Mouse (Mus musculus) intestine, embryonic 16.5 days (tissue): Measurements from ENCODE around the gene B3galt5. TPM values are rescaled to one million over a fixed set of nuclear protein-coding genes. Genes with fewer than 3 reads are reported as not detected.

Experiments
- ATAC-seq: fragments of 200-750 bp; cut with Nextera tagmentation; 2 replicates; pipeline ENCODE4 v1.8.0; 2017; ENCODE audit warnings: moderate TSS enrichment, moderate library complexity
- H3K27ac ChIP-seq: fragments of 300-500 bp; sonication (generic); 2 replicates; pipeline ENCODE4 v1.5.1; 2014; ENCODE audit warnings: mild to moderate bottlenecking, low read length
- H3K27me3 ChIP-seq: fragments of 300-500 bp; sonication (generic); replicated peaks from 2 replicates; pipeline ENCODE4 v1.6.1; 2014; ENCODE audit warnings: low read length, control low read depth, mixed read lengths; ENCODE audit not compliant: control insufficient read depth, insufficient read depth
- H3K36me3 ChIP-seq: fragments of 300-500 bp; sonication (generic); 2 replicates; pipeline ENCODE4 v1.6.1; 2014; ENCODE audit warnings: low read length, control low read depth; ENCODE audit not compliant: control insufficient read depth, insufficient read depth
- H3K4me1 ChIP-seq: fragments of 300-500 bp; sonication (generic); 2 replicates; pipeline ENCODE4 v1.6.1; 2014; ENCODE audit warnings: low read length, control low read depth, mixed read lengths; ENCODE audit not compliant: control insufficient read depth, insufficient read depth
- H3K4me2 ChIP-seq: fragments of 300-500 bp; sonication (generic); 2 replicates; pipeline ENCODE4 v1.6.1; 2014; ENCODE audit warnings: low read depth, low read length, control low read depth
- H3K4me3 ChIP-seq: fragments of 300-500 bp; sonication (generic); 2 replicates; pipeline ENCODE4 v1.5.1; 2014; ENCODE audit warnings: mild to moderate bottlenecking, low read length
- H3K9ac ChIP-seq: fragments of 300-500 bp; sonication (generic); 2 replicates; pipeline ENCODE4 v1.6.1; 2014; ENCODE audit warnings: low read depth, low read length
- H3K9me3 ChIP-seq: fragments of 300-500 bp; sonication (generic); 2 replicates; pipeline ENCODE4 v1.6.1; 2016; ENCODE audit warnings: low read length, control low read depth; ENCODE audit not compliant: control insufficient read depth
- WGBS: fragments of 180-500 bp; shearing (Covaris S2); extraction: QIAGEN DNeasy Blood & Tissue Kit; methylation state at CpG from one replicate; pipeline ENCODE4 v1.1.7; 2014; 5-methylcytosine and 5-hydroxymethylcytosine counted together
- polyA plus RNA-seq: library from polyadenylated mRNA; unstranded; fragments of >200 nt; fragmentation: Nextera tagmentation; extraction: Ambion mirVana; gene quantifications from 2 replicates; pipeline ENCODE4 v1.2.1, GENCODE M21; 2015

Gene B3galt5
- polyA plus RNA-seq, 1 experiment from 2014 or later, result 2.1 TPM

DNA sequence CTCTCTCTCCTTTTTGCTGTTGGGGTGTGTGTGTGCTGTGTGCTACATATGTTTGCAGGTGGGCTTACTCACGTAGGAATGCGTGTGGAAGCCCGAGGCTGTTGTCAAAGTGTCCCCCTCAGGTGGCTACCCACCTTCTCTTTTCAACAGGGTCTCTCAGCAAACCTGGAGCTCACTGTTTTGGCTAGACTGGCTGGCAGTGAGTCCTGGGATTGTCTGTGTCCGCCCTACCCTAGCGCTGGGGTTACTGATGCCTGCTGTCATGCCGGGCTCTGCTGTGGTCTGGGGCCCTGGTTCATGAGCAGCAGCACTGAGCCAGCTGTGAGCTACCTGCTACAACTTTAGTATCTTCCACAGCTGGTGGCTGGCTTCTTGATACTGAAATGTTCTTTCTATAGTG, 8.9 kb downstream of the B3galt5 start:
- WGBS, result 81% methylated on average over 6 of the region's 6 CpGs
- Histone ChIP-seq H3K9me3 (no peaks in the 10 kb centered on the region; the same call in 1 of the 2 replicates), H3K27me3 (no peaks in the 10 kb centered on the region), H3K36me3 (no peaks in the 10 kb centered on the region), H3K9ac (no peak overlapping the region), H3K4me1 (no peaks in the 10 kb centered on the region), H3K4me2 (no peak overlapping the region), H3K27ac (no peak overlapping the region), H3K4me3 (no peak overlapping the region)
- ATAC-seq, result no peak

DNA sequence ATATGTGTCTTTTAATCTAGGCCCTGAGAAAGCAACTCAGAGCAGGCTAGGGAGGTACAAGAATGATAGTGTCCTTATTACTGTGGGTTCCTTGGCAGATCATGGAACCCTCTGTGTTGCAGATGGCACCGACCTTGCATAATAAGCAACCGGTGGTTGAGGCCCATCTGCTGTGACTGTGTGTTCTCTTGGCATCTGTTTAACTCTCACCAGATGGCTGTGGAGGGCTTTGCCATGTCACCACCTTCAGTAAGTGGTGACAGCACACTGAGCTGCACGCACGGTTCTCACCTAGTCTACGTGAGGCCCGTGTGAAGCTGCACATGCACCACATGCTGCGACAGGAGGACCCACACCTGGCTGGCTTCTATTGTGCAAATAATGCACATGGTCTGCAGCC, 14.0 kb downstream of the B3galt5 start:
- WGBS, result 74% methylated on average over 7 of the region's 7 CpGs
- Histone ChIP-seq H3K4me1 (no peaks in the 10 kb centered on the region), H3K9me3 (no peaks in the 10 kb centered on the region; the same call in 1 of the 2 replicates), H3K27ac (no peak overlapping the region), H3K27me3 (no peaks in the 10 kb centered on the region), H3K36me3 (no peaks in the 10 kb centered on the region), H3K4me2 (no peak overlapping the region), H3K4me3 (no peak overlapping the region), H3K9ac (no peak overlapping the region)
- no peak for ATAC-seq

DNA sequence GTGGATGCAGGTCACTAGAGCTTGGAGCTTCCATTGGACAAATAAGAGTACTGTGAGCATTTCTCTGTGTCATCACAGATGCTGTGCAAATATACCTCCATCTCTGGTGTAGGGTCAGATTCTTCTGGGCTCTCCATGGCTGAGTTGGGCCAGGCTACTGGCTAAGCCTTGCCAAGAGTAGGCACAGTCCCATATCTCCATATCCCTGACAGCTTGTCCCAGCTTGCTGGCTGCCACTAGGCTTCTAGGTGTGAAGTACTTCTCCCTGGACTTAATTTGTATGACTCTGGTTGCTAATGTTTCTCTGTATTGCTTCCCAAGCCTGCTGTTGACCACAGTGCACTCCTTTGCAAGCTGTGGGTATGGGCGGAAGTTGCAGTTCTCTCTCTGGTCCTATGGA, 16.5 kb downstream of the B3galt5 start:
- H3K27ac ChIP-seq, result no peak overlapping the region
- no peak overlapping the region for H3K9ac ChIP-seq
- no peak overlapping the region for H3K4me3 ChIP-seq
- H3K4me1 ChIP-seq, result no peaks in the 10 kb centered on the region
- no peaks in the 10 kb centered on the region for H3K27me3 ChIP-seq
- 91% methylated on average over 1 of the region's 1 CpGs for WGBS
- ATAC-seq, result no peak
- no peaks in the 10 kb centered on the region for H3K36me3 ChIP-seq
- H3K4me2 ChIP-seq, result no peak overlapping the region
- no peaks in the 10 kb centered on the region; the same call in 1 of the 2 replicates for H3K9me3 ChIP-seq

DNA sequence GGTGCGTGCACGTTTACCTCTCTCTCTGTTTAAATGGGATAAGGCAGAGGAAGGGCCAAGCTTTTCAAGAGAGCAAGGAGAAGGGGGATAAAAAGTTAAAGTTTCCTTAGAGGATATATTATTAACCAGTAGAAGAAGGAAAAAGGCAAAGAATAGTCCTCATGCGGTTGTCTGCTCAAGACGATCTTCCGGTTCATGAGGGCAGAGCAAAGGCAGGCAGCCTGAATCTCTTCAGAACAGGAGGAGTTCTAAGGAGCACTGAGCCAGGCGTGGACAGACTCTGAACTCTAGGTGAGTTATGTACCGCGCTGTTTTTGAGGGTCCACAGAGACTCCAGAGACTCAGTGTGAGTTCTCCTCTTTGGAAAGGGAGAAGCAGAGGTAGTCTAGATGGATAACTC, 22.8 kb downstream of the B3galt5 start:
- WGBS, result 79% methylated on average over 8 of the region's 8 CpGs
- H3K36me3 ChIP-seq, result no peaks in the 10 kb centered on the region
- no peaks in the 10 kb centered on the region for H3K9me3 ChIP-seq
- H3K27ac ChIP-seq, result no peak overlapping the region
- H3K4me3 ChIP-seq, result no peak overlapping the region
- H3K4me2 ChIP-seq, result no peak overlapping the region
- no peaks in the 10 kb centered on the region for H3K4me1 ChIP-seq
- ATAC-seq, result no peak
- H3K9ac ChIP-seq, result no peak overlapping the region
- H3K27me3 ChIP-seq, result no peaks in the 10 kb centered on the region

DNA sequence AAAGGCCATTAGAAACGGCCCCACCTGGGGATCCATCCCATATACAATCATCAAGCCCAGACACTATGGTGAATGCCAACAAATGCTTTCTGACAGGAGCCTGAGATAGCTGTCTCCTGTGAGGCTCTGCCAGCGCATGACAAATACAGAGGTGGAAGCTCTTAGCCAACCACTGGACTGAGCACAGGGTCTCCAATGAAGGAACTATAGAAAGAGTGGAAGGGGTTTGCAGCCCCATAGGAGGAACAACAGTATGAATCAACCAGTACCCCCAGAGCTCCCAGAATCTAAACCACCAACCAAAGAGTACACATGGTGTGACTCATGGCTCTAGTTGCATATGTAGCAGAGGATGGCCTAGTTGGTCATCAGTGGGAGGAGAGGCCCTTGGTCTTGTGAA, 36.1 kb downstream of the B3galt5 start:
- ATAC-seq, result no peak
- no peaks in the 10 kb centered on the region for H3K4me1 ChIP-seq
- WGBS, result 75% methylated on average over 2 of the region's 2 CpGs

DNA sequence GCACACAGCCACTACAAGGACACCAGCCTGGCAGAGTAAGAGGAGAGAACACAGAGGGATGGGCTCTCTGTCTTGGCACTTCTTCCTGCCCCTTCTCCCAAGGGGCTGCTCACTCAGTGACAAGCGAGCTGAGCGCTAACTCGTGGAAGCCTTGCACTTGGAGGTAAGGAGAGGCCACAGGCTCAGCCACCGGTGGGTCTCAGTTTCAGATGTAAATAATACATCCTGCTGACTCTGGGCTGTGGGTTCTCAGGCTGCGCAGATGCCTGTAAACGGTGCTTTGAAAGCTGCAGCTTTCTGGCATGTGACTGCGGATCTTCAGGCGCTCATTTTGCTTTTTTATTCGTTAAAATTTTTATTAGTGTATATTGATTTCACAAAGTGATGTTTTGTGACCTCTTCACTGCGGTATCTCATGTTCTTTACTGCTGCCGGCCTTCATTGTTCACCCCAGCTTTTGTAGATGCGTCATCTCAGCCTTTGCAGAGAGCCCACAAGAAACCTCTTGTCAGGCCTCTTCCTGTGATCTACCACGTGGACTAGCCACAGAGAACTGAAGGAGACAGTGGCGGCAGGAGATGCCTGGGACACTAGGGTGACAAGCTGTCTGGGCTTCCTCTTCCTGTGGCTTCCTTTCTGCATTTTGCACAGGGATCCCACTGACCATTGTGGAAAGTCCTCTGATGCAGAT, 37.5 kb downstream of the B3galt5 start:
- no peaks in the 10 kb centered on the region for H3K9me3 ChIP-seq
- no peak for ATAC-seq
- H3K4me1 ChIP-seq, result no peaks in the 10 kb centered on the region
- no peak overlapping the region for H3K4me3 ChIP-seq
- no peak overlapping the region for H3K4me2 ChIP-seq
- H3K36me3 ChIP-seq, result no peaks in the 10 kb centered on the region
- no peaks in the 10 kb centered on the region for H3K27me3 ChIP-seq
- H3K9ac ChIP-seq, result no peak overlapping the region
- WGBS, result 47% methylated on average over 14 of the region's 14 CpGs
- H3K27ac ChIP-seq, result no peak overlapping the region

More for the DNA sequence above, 36.1 kb downstream of the B3galt5 start:
- H3K4me3 ChIP-seq, result no peak overlapping the region
- no peak overlapping the region for H3K27ac ChIP-seq
- H3K9ac ChIP-seq, result no peak overlapping the region
- H3K36me3 ChIP-seq, result no peaks in the 10 kb centered on the region
- H3K9me3 ChIP-seq, result no peaks in the 10 kb centered on the region
- no peaks in the 10 kb centered on the region for H3K27me3 ChIP-seq
- H3K4me2 ChIP-seq, result no peak overlapping the region

DNA sequence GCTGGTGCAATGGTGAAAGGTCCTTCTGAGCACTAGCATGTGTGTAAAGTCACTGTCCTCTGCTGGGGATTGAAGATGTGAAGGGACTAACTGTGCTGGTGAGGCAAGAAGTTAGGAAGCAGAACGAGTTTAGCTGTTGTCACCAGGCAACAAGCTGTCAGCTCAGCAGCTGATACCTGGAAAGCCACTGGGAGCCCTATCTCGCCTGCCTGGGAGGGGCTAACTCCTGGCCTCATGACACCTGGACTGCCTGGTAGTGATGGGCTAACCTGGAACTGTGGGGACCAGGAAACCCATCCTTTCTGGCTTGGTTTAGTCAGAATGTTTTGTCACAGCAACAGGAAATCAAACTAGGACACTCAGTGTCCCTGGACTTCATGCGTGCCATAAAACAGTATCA, 41.0 kb downstream of the B3galt5 start:
- no peaks in the 10 kb centered on the region for H3K9me3 ChIP-seq
- H3K4me2 ChIP-seq, result no peak overlapping the region
- peaks cover 18% of the 10 kb centered on the region for H3K27me3 ChIP-seq
- peaks cover 6% of the 10 kb centered on the region; the same call in 1 of the 2 replicates for H3K4me1 ChIP-seq
- ATAC-seq, result no peak
- no peak overlapping the region for H3K9ac ChIP-seq
- no peak overlapping the region for H3K27ac ChIP-seq
- 61% methylated on average over 3 of the region's 3 CpGs for WGBS
- no peaks in the 10 kb centered on the region for H3K36me3 ChIP-seq
- H3K4me3 ChIP-seq, result no peak overlapping the region

DNA sequence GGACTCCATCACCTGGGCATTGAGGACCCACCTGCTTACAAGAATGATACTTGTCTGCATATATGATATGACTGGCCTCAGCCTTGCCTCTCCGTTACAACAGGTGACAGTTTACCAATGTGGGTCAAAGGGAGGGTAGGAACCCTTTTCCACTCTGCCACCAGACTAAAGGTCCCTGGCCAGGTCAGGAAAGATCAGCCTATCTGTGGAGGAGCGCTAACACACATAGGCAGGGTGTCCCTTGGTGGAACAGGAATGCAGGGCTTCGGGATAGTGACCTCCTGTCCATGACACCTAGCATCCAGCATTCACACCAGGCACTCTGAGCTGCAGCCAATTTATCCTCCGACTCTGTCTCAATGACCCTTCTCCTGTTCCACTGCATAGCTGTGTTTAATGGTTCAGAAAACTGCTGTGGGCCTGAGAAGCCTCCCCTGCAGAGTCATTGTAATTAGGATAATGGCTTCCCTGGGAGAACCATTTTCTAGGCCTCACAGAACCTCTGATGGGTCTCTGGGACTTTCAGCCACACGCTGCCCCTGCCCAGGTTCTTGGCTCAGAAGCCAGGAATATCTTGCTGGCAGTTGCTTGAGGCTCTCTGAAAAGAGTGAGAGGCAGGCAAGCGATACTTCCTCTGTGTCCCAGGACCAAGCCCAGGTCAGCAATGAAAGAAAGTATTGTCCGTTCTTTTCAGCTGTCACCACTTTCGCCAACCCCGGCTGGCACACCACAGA, 43.1 kb downstream of the B3galt5 start:
- Histone ChIP-seq H3K4me2 (no peak overlapping the region), H3K9me3 (no peaks in the 10 kb centered on the region), H3K9ac (no peak overlapping the region), H3K4me1 (peaks cover 6% of the 10 kb centered on the region; the same call in 1 of the 2 replicates), H3K4me3 (no peak overlapping the region), H3K27ac (no peak overlapping the region), H3K36me3 (no peaks in the 10 kb centered on the region), H3K27me3 (peaks cover 18% of the 10 kb centered on the region)
- WGBS, result 72% methylated on average over 9 of the region's 9 CpGs
- ATAC-seq, result no peak

DNA sequence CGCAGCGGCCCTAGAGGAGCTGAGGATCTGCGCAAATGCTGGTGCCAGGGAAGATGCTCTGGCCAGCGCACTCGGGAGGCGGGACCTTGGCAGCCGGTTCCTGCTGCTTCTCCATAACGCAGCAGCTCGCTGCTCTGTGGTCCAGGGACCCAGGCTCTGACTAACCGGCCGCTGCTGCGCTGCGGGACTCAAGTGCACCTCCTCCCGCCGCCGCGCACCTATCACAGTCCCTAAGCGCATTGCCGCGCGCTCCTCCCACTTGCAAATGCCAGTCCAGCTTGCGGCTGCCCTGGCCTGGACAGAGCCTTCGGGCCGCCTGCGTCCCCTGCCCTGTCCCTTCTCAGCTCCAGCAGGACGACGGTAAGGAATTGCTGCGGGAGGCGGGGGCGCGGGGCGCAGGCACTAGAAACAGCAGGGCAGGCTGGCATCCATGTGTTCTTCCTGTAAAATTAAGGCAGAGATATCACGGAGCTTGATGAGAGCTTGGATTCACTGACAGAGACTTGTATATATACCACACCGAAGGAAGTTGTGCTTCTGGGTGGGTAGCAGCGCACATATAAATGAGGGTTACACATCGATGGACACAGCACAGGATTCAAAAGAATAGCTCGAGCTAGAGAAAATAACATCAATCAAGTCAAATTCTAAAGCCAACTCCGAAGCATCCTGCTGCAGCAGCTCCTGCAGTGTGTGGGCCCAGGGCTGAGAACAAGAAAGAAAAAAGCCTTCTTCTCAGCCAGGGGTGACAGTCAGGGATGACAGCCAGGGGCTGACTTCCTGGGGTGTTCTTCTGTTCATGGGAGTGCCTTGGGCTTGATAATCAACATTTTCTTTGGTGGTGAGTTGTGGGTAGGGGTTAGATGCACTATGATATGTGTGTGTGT, 45.4 kb downstream of the B3galt5 start:
- peak overlapping the region; percentile 53; the same call in 1 of the 2 replicates for H3K9ac ChIP-seq
- WGBS, result 4% methylated on average over 38 of the region's 38 CpGs
- ATAC-seq, result peak; percentile 48; the same call in 1 of the 2 replicates
- H3K4me2 ChIP-seq, result peak overlapping the region; percentile 69
- no peaks in the 10 kb centered on the region for H3K36me3 ChIP-seq
- peaks cover 6% of the 10 kb centered on the region; the same call in 1 of the 2 replicates for H3K4me1 ChIP-seq
- H3K27me3 ChIP-seq, result peaks cover 18% of the 10 kb centered on the region
- no peaks in the 10 kb centered on the region for H3K9me3 ChIP-seq
- peak overlapping the region; percentile 44 for H3K4me3 ChIP-seq
- no peak overlapping the region for H3K27ac ChIP-seq
